Mouse (Mus musculus) intestine, embryonic 16.5 days (tissue): ENCODE measurements at regions not wholly inside any gene's neighbourhood (a gene's known extent, or its start where the extent isn't known, plus 50 kb on each side); places are given as distances from the start of the nearest gene placed in this dataset.

Source experiments
- ATAC-seq: fragments of 200-750 bp; cut with Nextera tagmentation; 2 replicates; pipeline ENCODE4 v1.8.0; 2017; ENCODE audit warnings: moderate TSS enrichment, moderate library complexity
- H3K27ac ChIP-seq: fragments of 300-500 bp; sonication (generic); 2 replicates; pipeline ENCODE4 v1.5.1; 2014; ENCODE audit warnings: mild to moderate bottlenecking, low read length
- H3K27me3 ChIP-seq: fragments of 300-500 bp; sonication (generic); replicated peaks from 2 replicates; pipeline ENCODE4 v1.6.1; 2014; ENCODE audit warnings: low read length, control low read depth, mixed read lengths; ENCODE audit not compliant: control insufficient read depth, insufficient read depth
- H3K36me3 ChIP-seq: fragments of 300-500 bp; sonication (generic); 2 replicates; pipeline ENCODE4 v1.6.1; 2014; ENCODE audit warnings: low read length, control low read depth; ENCODE audit not compliant: control insufficient read depth, insufficient read depth
- H3K4me1 ChIP-seq: fragments of 300-500 bp; sonication (generic); 2 replicates; pipeline ENCODE4 v1.6.1; 2014; ENCODE audit warnings: low read length, control low read depth, mixed read lengths; ENCODE audit not compliant: control insufficient read depth, insufficient read depth
- H3K4me2 ChIP-seq: fragments of 300-500 bp; sonication (generic); 2 replicates; pipeline ENCODE4 v1.6.1; 2014; ENCODE audit warnings: low read depth, low read length, control low read depth
- H3K4me3 ChIP-seq: fragments of 300-500 bp; sonication (generic); 2 replicates; pipeline ENCODE4 v1.5.1; 2014; ENCODE audit warnings: mild to moderate bottlenecking, low read length
- H3K9ac ChIP-seq: fragments of 300-500 bp; sonication (generic); 2 replicates; pipeline ENCODE4 v1.6.1; 2014; ENCODE audit warnings: low read depth, low read length
- H3K9me3 ChIP-seq: fragments of 300-500 bp; sonication (generic); 2 replicates; pipeline ENCODE4 v1.6.1; 2016; ENCODE audit warnings: low read length, control low read depth; ENCODE audit not compliant: control insufficient read depth
- WGBS: fragments of 180-500 bp; shearing (Covaris S2); extraction: QIAGEN DNeasy Blood & Tissue Kit; methylation state at CpG from one replicate; pipeline ENCODE4 v1.1.7; 2014; 5-methylcytosine and 5-hydroxymethylcytosine counted together

DNA sequence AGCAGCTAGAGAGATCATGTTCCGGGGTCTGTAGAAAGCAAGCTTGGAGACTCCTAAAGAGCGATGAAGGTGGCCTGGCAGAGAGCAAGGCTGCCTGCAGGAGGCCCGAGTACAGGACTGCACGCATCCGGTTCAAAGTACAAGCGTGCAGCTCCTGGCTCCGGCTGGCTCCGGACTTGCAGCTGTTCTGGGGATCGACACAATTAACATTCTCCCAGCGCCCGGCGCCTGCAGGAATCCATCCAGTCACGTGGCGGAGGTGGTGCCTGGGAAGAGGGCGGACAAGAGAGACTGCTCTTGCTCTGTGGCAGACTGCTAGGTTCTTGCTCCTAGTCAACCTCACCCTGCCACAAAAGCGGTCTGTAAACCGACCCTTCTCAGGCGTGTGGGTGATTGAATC, 86.9 kb downstream of the Bdh1 start:
- no peaks in the 10 kb centered on the region for H3K27me3 ChIP-seq

DNA sequence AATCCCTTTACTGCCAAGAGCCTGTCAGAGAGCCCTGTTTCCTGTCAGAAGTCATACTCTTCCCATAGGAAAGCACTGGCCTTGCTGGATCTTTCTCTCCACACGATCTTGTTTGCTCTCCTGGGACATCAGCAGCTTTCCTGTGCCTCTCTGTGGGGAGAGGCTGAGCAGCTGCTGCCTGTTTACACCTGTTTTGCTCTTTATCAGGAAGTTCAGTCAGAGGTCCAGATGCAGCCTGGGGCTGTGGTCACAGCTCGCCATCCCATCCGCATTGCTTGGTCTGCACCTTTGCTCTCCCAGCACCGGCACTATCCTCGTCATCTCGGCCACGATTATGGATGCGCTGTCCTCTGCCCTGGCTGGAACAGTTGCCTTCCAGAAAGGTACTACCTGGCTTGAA, 88.0 kb downstream of the Bdh1 start:
- peaks cover 29% of the 10 kb centered on the region for H3K4me1 ChIP-seq
- H3K9ac ChIP-seq: no peak overlapping the region
- no peak overlapping the region for H3K4me2 ChIP-seq
- no peaks in the 10 kb centered on the region for H3K36me3 ChIP-seq
- peak overlapping the region; percentile 27; the same call in 1 of the 2 replicates for H3K27ac ChIP-seq
- 65% methylated on average over 8 of the region's 8 CpGs for WGBS
- no peaks in the 10 kb centered on the region for H3K9me3 ChIP-seq
- ATAC-seq: no peak
- H3K4me3 ChIP-seq: no peak overlapping the region
- no peaks in the 10 kb centered on the region for H3K27me3 ChIP-seq

More for the DNA sequence above, 86.9 kb downstream of the Bdh1 start:
- H3K4me2 ChIP-seq: peak overlapping the region; percentile 54
- H3K9me3 ChIP-seq: no peaks in the 10 kb centered on the region
- H3K9ac ChIP-seq: peak overlapping the region; percentile 60
- peak; percentile 85 for ATAC-seq
- peak overlapping the region; percentile 23; the same call in 1 of the 2 replicates for H3K4me3 ChIP-seq
- peak overlapping the region; percentile 94 for H3K27ac ChIP-seq
- H3K4me1 ChIP-seq: peaks cover 29% of the 10 kb centered on the region
- 2% methylated on average over 18 of the region's 18 CpGs for WGBS
- H3K36me3 ChIP-seq: no peaks in the 10 kb centered on the region

DNA sequence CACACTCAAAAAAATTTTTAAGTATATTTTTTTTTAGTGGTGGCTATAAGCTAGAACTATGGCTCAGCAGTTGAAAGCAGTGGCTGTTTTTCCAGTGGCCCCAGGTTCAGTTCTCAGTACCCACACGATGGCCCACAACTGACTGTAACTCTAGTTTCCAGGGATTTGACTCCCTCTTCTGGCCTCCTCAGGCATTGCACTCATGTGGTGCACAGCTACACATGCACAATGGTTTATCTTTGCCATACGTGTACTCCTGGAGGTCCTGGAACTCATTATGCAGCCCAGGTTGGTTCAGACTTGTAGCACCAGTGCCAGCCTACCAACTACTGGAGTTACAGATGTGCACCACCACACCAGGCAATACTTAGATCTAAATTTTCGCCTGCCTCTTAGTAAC, 96.7 kb downstream of the Bdh1 start:
- H3K9ac ChIP-seq: no peak overlapping the region
- H3K36me3 ChIP-seq: no peaks in the 10 kb centered on the region
- no peak overlapping the region for H3K4me2 ChIP-seq
- no peaks in the 10 kb centered on the region for H3K4me1 ChIP-seq
- H3K4me3 ChIP-seq: no peak overlapping the region
- 94% methylated on average over 3 of the region's 3 CpGs for WGBS
- ATAC-seq: no peak
- H3K27me3 ChIP-seq: no peaks in the 10 kb centered on the region
- H3K27ac ChIP-seq: no peak overlapping the region
- H3K9me3 ChIP-seq: peaks cover 6% of the 10 kb centered on the region; the same call in 1 of the 2 replicates

DNA sequence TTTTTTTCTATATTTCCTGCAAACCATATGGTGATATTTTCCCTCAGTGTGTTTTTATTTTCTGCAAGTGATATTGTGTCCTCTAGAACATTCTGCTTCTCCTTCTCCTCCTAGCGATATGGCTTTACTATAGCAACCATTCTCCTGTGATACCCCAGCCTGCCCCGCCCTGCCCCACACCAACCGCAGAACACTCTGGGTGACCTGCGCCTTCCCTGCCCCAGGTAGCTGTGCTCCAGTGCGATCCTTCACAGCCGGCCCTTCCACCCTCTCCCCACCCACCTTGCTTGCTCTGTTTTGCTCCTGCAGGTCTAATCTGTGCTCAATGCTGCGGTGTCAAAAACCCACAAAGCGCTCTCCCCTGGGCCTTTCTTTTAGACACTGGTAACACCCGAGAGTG, 98.0 kb downstream of the Bdh1 start:
- no peak overlapping the region for H3K27ac ChIP-seq
- H3K27me3 ChIP-seq: no peaks in the 10 kb centered on the region
- ATAC-seq: no peak
- 72% methylated on average over 9 of the region's 9 CpGs for WGBS
- peaks cover 6% of the 10 kb centered on the region; the same call in 1 of the 2 replicates for H3K9me3 ChIP-seq
- no peak overlapping the region for H3K4me3 ChIP-seq
- no peak overlapping the region for H3K9ac ChIP-seq
- H3K4me1 ChIP-seq: no peaks in the 10 kb centered on the region
- no peaks in the 10 kb centered on the region for H3K36me3 ChIP-seq
- H3K4me2 ChIP-seq: no peak overlapping the region

DNA sequence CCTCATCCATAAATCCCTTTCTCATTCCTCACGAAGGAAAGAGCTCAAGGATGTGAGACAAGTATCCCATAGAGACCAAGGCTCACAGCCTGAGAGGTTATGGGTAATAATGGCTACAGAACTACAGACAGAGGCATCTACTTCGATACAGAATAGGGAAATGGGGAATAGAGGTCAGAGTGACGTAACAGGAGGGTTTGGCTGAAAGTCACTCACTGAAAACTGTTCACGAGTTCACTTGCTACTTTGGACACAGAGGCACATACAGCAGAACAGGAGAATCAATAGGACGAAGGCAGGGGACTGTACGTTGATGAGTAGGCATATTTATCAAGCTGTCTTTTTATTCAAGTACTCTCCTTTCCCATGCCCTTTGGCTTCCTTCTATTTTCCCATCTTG, 99.7 kb downstream of the Bdh1 start:
- Histone ChIP-seq H3K27me3 (no peaks in the 10 kb centered on the region), H3K9me3 (peaks cover 6% of the 10 kb centered on the region; the same call in 1 of the 2 replicates)
- ATAC-seq: no peak

DNA sequence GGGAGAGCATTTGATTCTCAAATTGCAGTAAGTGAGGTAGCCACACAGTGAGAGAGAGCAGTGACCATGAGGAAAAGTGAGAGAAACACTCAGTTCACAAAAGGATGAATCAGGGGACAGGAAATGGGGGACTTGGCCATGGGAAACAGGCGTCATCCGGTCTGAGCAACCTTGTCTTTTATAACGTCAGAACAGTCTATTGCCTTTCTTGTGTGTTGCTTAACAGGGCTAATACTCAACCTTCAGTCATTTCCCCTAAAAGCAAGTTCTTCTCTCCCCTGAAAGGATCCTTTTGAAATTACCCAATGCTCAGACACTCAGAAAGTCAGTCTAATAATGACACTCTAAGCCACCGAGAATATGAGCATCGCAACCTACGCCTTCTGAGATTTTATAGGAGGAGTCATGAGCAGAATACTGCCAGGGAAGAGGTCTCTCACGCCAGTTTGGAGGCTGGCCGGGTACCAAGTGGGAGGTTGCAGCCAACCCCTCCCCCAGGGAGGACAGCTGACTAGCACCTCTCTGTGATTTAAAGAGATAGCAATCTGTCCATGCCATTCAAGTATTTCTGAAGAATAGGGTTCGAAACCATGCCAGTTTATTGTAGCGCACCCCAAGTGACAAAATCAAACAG, 104.7 kb downstream of the Bdh1 start:
- no peak overlapping the region for H3K27ac ChIP-seq
- H3K27me3 ChIP-seq: no peaks in the 10 kb centered on the region
- H3K4me3 ChIP-seq: no peak overlapping the region
- no peaks in the 10 kb centered on the region for H3K36me3 ChIP-seq
- H3K4me2 ChIP-seq: no peak overlapping the region
- H3K9me3 ChIP-seq: no peaks in the 10 kb centered on the region
- no peak overlapping the region for H3K9ac ChIP-seq
- H3K4me1 ChIP-seq: peaks cover 3% of the 10 kb centered on the region; the same call in 1 of the 2 replicates
- no peak for ATAC-seq
- 67% methylated on average over 10 of the region's 10 CpGs for WGBS

More for the DNA sequence above, 99.7 kb downstream of the Bdh1 start:
- no peak overlapping the region for H3K27ac ChIP-seq
- no peaks in the 10 kb centered on the region for H3K4me1 ChIP-seq
- no peaks in the 10 kb centered on the region for H3K36me3 ChIP-seq
- no peak overlapping the region for H3K4me3 ChIP-seq
- whole genome bisulfite sequencing: 70% methylated on average over 6 of the region's 6 CpGs
- H3K4me2 ChIP-seq: no peak overlapping the region
- H3K9ac ChIP-seq: no peak overlapping the region

DNA sequence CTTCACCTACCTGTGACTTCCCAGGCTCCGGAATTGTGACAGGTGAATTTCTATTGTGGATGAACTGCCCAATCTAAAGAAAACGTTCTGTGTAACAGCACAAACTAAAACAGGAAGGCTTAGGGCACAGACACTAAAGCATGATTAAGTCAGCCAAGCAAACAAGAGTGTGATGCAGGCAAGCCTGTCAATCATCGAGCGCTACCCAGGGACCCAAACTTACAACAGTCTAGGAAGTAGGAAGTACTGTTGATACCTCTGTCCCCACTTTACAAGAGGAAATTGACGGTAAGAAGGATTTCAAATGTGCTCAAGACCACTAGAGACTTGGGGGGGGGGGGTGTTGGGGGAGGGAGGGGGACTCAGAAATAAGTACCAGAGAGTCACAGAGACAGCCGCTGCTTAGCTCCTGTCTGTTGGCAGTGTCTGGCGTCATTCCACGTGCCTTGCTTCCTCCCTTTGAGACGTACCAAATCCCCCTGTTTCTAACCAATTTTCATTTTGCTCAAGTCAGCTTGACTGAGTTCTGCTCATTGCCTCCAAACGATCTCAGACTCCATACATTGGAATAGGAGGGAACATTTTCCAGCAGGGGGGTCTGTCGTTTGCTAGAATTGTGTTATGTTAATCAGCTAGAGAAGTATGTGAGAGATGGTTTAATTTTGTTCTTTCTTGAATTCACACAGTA, 106.7 kb downstream of the Bdh1 start:
- Histone ChIP-seq H3K4me3 (no peak overlapping the region), H3K9me3 (no peaks in the 10 kb centered on the region), H3K4me1 (peaks cover 14% of the 10 kb centered on the region), H3K27ac (no peak overlapping the region), H3K4me2 (no peak overlapping the region), H3K27me3 (no peaks in the 10 kb centered on the region), H3K9ac (no peak overlapping the region), H3K36me3 (no peaks in the 10 kb centered on the region)
- 67% methylated on average over 11 of the region's 11 CpGs for WGBS
- no peak for ATAC-seq

DNA sequence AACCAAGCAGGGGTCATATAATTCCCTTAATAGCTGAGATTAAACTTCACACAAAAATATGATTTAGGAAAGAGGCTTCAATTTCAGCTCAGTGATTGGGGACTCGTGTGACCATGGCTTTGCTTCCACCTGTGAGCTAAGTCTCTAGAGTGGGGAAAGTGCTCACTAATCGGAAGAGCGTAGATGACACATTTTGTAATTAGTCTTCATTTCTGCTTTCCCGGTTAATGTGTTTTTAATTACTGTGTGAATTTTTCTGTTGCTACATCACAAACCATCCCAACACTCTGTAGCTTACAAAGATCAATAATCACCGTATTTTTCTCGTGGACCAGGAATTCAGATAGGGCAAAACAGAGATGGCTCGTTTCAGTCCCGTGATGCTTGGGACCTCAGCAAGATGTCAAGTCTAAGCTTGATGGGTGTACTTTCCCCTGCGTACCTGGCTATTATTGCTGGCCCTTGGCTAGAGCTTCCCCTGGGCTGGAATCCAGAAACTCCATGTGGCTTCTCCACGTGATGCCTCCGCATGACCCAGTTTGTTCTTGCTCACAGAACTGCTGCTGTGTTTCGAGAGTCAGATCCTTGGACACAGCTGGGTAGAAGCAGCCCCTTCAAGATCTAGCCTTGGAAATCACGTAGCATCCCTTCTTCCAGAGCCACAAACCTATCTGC, 107.3 kb downstream of the Bdh1 start:
- Histone ChIP-seq H3K36me3 (no peaks in the 10 kb centered on the region), H3K4me2 (no peak overlapping the region), H3K27ac (no peak overlapping the region), H3K4me3 (no peak overlapping the region), H3K27me3 (no peaks in the 10 kb centered on the region), H3K9ac (no peak overlapping the region), H3K4me1 (peaks cover 16% of the 10 kb centered on the region), H3K9me3 (no peaks in the 10 kb centered on the region)
- WGBS: 84% methylated on average over 13 of the region's 13 CpGs
- ATAC-seq: no peak

DNA sequence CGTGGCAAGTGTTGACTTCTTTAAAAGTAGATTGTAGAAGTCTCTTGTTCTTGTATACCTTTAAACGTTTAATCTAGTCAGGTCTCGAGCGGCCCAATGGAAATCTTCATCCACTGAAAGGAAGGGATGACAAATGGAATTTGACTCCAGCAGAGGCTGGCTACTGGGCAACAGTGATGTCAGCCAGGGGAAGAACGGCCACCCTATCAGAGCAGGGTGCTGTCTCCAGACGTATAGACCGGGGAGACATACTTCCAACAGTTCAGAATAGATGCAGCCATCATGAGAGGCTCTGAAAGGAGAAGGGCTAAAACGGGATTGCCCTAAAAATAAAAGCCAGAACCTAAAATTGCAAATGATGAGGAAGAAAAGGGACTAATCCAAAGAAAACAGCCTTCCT, 108.0 kb downstream of the Bdh1 start:
- no peak for ATAC-seq
- Histone ChIP-seq H3K4me3 (no peak overlapping the region), H3K4me1 (peaks cover 16% of the 10 kb centered on the region), H3K36me3 (no peaks in the 10 kb centered on the region), H3K9ac (no peak overlapping the region), H3K27me3 (no peaks in the 10 kb centered on the region), H3K27ac (no peak overlapping the region), H3K9me3 (no peaks in the 10 kb centered on the region), H3K4me2 (no peak overlapping the region)
- WGBS: 85% methylated on average over 8 of the region's 8 CpGs
